Mouse (Mus musculus) lung, postnatal 10 days (tissue): ENCODE results near the gene Tmem59.

Source experiments
- DNase-seq: peaks from one replicate; pipeline ENCODE4 v3.0.0; 2021

Gene Tmem59

DNA sequence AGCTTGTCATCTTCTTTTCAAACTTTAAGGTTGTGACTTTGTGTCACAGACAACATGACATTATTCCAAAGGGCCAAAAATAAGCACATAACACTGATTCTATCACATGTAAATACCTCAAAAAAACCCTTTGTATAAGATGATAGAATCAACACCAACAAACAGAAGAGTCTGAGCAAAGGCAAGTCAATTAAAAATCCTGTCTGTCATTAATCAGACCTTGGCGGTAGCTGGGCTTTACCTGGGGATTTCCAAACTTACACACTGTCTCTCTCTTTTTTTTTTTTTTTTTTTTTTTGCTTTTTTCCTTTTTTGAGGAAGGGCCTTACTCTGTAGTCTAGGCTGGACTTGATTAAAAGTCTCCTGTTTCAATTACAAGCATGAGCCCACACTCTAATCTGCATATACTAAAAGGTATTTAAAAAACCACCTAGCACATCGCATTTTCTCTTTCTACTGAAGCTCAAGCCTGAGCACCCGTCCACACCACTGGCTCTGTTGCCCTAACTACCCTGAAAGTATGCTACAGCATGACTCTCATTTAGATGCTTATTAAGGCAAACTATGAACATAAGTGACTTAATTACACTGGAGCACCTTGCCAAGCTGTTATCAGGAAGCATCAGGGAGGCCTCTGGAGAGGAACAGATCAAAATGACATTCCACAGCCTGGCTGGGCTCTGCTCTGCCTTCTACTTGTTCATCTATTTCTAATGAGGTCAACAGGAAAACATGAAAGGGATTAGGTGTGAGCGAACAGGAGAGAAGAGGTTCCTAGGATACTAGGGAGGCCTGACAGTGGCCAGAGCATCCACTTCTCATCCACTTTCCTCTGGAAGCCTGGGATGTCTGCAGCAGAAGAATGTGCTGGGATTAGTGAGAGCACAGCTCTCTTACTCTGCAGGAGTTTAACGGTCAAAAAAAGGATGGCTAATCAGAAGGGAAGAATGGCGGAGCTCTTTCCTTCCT is 65.5 kb downstream of the Tmem59 start:
- DNase-seq: no peak

GRCm38 (mm10) chr4:107245368-107245767 is 67.2 kb downstream of the Tmem59 start:
- no peak for DNase-seq

GRCm38 (mm10) chr4:107246040-107246439 is 67.8 kb downstream of the Tmem59 start:
- DNase-seq: no peak

DNA sequence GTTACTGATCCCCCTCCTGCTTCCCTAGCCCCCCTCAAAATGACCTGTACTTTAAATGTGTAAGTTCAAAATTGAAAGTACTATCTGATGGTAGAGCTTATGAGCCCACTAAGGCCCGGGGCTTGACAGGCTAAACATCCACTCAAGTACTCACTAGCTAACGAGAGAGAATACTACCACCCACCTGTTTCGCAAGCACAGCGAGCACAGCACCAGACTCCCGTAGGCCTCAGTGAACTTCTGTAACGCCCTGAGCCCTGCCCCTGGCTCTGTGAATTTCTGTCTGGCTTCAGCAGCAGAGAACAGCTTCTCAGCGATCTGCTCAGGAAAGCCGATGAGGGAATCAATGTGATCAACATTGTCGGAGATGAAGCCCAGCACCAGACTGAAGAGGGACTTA is 68.9 kb downstream of the Tmem59 start:
- DNase-seq: no peak

- no peak for DNase-seq
These were observed 69.9 kb downstream of the Tmem59 start for GRCm38 (mm10) chr4:107248061-107248460.

- peak; percentile 35 for DNase-seq
These were observed 71.3 kb downstream of the Tmem59 start for GRCm38 (mm10) chr4:107249471-107249870.

DNA sequence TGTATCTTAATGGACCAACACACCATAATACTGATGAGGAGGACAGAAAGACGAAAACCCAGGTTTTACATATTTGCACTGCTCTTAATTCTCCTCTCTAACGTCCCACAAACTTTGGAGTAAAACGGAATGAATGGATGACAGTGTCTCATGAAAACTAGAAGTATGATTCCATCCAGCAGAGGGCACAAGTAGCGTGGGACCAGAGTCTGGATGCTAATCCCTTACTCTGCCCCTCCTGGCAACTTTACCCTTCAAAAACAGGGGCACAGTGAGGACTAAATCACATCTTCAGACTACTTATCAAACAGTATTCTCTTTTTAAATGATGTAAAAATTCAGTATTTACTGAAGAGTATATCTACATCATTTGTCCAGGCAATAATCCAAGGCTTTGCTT is 72.3 kb downstream of the Tmem59 start:
- peak; percentile 77 for DNase-seq
